Mouse (Mus musculus): ENCODE results near the gene Pced1b. TPM values are rescaled to one million over a fixed set of nuclear protein-coding genes. Genes with fewer than 3 reads are reported as not detected.
A peak's percentile ranks its signal among the peaks of the same experiment; 100 is the strongest.

Pced1b gene
- polyA plus RNA-seq, 1 experiment = 24.8 TPM

- H3K4me1 ChIP-seq (ENCODE audit: control insufficient read depth, insufficient read depth, low read length) = no peaks in the 10 kb centered on the region
- TF ChIP-seq CTCF (IDR thresholded peaks at IDR 0.05; ENCODE audit: insufficient read depth, low read length) (no peak), POLR2A (IDR thresholded peaks at IDR 0.05; ENCODE audit: borderline replicate concordance, extremely low read depth, low read depth, low read length) (no peak)
- WGBS = 79% methylated on average over 11 of the region's 11 CpGs
- no peak overlapping the region for H3K4me3 ChIP-seq (replicated peaks; ENCODE audit: extremely low read depth, low read depth, low read length)
- no peak for DNase-seq
These were observed 17.3 kb upstream of the Pced1b start for GRCm38 (mm10) chr15:97229494-97230077.

GRCm38 (mm10) chr15:97234076-97234475, 12.8 kb upstream of the Pced1b start:
- TF ChIP-seq POLR2A (IDR thresholded peaks at IDR 0.05; ENCODE audit: borderline replicate concordance, extremely low read depth, low read depth, low read length) (no peak), CTCF (IDR thresholded peaks at IDR 0.05; ENCODE audit: insufficient read depth, low read length) (no peak)
- 90% methylated on average over 6 of the region's 6 CpGs for WGBS
- no peak for DNase-seq
- Histone ChIP-seq H3K4me3 (replicated peaks; ENCODE audit: extremely low read depth, low read depth, low read length) (no peak overlapping the region), H3K4me1 (ENCODE audit: control insufficient read depth, insufficient read depth, low read length) (no peaks in the 10 kb centered on the region; the same call in 1 of the 2 replicates)

DNA sequence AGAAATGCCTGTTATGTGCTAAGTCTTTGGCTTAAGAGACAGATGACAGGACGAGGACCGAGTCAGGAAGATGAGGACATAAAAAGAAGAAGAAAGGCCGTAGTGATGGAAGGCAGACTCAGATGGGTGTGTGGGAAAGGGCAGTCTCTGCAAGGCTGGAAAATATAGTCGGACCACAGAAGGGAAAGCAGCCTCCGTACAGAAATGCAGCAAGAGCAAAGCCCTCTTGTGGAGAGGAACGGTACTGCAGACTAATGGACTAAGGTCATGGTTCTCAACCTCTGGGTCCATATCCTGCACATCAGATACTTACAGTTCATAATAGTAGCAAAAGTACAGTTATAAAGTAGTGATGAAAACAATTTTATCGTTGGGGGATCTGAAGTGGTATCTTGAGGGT, 11.7 kb upstream of the Pced1b start:
- no peak for TF ChIP-seq POLR2A (IDR thresholded peaks at IDR 0.05; ENCODE audit: borderline replicate concordance, extremely low read depth, low read depth, low read length)
- TF ChIP-seq CTCF (IDR thresholded peaks at IDR 0.05; ENCODE audit: insufficient read depth, low read length) = peak; percentile 77
- DNase-seq = peak; percentile 50
- WGBS = 24% methylated on average over 7 of the region's 7 CpGs
- no peak overlapping the region for H3K4me3 ChIP-seq (replicated peaks; ENCODE audit: extremely low read depth, low read depth, low read length)
- H3K4me1 ChIP-seq (ENCODE audit: control insufficient read depth, insufficient read depth, low read length) = no peaks in the 10 kb centered on the region; the same call in 1 of the 2 replicates

DNA sequence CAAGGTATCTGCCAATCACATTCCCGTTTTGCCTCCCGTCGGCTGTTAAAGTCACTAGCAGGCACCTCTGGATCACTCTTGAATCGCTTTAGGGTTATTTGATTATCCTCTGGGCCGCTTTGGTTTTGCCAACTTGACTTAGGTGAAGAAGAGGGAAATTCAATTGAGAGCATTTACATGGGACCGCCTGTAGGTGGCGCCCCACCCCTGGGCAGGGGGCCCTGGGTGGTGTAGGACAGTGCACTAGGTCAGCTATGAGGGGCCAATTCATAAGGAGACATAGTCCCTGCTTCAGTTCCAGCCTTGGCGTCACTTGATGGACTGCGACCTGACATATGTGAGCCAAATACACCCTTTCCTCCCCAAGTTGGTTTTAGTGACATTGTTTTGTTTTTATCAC, 10.0 kb upstream of the Pced1b start:
- Histone ChIP-seq H3K4me1 (ENCODE audit: control insufficient read depth, insufficient read depth, low read length) (no peaks in the 10 kb centered on the region; the same call in 1 of the 2 replicates), H3K4me3 (replicated peaks; ENCODE audit: extremely low read depth, low read depth, low read length) (no peak overlapping the region)
- peak; percentile 56 for DNase-seq
- 33% methylated on average over 9 of the region's 9 CpGs for WGBS
- TF ChIP-seq POLR2A (IDR thresholded peaks at IDR 0.05; ENCODE audit: borderline replicate concordance, extremely low read depth, low read depth, low read length) (no peak), CTCF (IDR thresholded peaks at IDR 0.05; ENCODE audit: insufficient read depth, low read length) (peak; percentile 79)

DNA sequence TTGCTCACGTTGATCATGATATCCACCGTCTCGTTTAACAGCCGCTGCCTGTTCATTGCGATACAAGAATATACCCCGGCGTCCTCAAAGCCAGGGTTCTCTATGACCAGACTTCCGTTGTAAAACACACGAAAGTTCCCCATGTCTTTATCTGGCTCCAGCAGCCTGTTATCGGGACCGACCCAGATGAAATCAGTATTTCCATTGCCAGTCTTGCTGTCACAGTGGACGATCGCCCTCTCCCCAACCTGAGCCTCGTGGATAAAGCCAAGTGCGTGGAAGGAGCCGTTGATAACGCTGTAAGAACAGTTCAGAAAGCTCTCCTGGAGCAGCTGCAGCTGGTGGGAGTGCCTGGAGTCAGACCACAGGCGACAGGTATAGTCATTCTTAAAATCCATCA, 1.5 kb upstream of the Pced1b start:
- WGBS = 73% methylated on average over 18 of the region's 18 CpGs

GRCm38 (mm10) chr15:97246256-97246655, 651 bp upstream of the Pced1b start:
- no peak for DNase-seq
- TF ChIP-seq CTCF (IDR thresholded peaks at IDR 0.05; ENCODE audit: insufficient read depth, low read length) (no peak), POLR2A (IDR thresholded peaks at IDR 0.05; ENCODE audit: borderline replicate concordance, extremely low read depth, low read depth, low read length) (no peak)
- 32% methylated on average over 14 of the region's 14 CpGs for WGBS
- H3K4me3 ChIP-seq (replicated peaks; ENCODE audit: extremely low read depth, low read depth, low read length) = no peak overlapping the region
- H3K4me1 ChIP-seq (ENCODE audit: control insufficient read depth, insufficient read depth, low read length) = peaks cover 2% of the 10 kb centered on the region; the same call in 1 of the 2 replicates

More for the DNA sequence above, 1.5 kb upstream of the Pced1b start:
- DNase-seq = no peak
- no peak for TF ChIP-seq CTCF (IDR thresholded peaks at IDR 0.05; ENCODE audit: insufficient read depth, low read length)
- H3K4me3 ChIP-seq (replicated peaks; ENCODE audit: extremely low read depth, low read depth, low read length) = peak overlapping the region; percentile 2
- peaks cover 2% of the 10 kb centered on the region; the same call in 1 of the 2 replicates for H3K4me1 ChIP-seq (ENCODE audit: control insufficient read depth, insufficient read depth, low read length)

GRCm38 (mm10) chr15:97247791-97248161, 869 bp downstream of the Pced1b start:
- under 1% methylated on average over 14 of the region's 14 CpGs for WGBS
- H3K4me3 ChIP-seq (replicated peaks; ENCODE audit: extremely low read depth, low read depth, low read length) = peak overlapping the region; percentile 89
- TF ChIP-seq POLR2A (IDR thresholded peaks at IDR 0.05; ENCODE audit: borderline replicate concordance, extremely low read depth, low read depth, low read length) = no peak
- TF ChIP-seq CTCF (IDR thresholded peaks at IDR 0.05; ENCODE audit: insufficient read depth, low read length) = 0 out of 2 replicates have a peak, but pooled peaks have one; percentile 4
- peak; percentile 57 for DNase-seq
- H3K4me1 ChIP-seq (ENCODE audit: control insufficient read depth, insufficient read depth, low read length) = peaks cover 2% of the 10 kb centered on the region; the same call in 1 of the 2 replicates

DNA sequence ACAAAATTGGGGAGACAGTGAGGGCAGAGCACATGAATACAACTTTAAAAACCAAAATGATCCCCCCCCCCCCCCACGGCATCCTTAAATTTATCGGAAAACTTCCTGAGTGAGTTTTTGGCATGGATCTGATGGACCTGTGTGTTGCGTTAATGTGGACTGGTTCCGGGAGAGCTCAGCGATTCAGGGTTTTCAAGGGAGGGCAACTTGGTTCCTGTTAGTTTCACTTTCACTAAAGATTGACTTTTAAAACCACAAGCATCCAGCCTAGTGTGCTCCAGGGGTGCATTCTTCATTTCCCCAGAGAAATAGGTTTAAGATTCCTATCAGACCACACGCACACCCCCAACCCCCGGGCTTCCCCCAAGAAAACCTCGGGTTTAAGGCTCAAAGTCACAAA, 1.4 kb downstream of the Pced1b start:
- peak; percentile 36 for DNase-seq
- no peak for TF ChIP-seq POLR2A (IDR thresholded peaks at IDR 0.05; ENCODE audit: borderline replicate concordance, extremely low read depth, low read depth, low read length)
- no peak for TF ChIP-seq CTCF (IDR thresholded peaks at IDR 0.05; ENCODE audit: insufficient read depth, low read length)
- 6% methylated on average over 8 of the region's 8 CpGs for WGBS

DNA sequence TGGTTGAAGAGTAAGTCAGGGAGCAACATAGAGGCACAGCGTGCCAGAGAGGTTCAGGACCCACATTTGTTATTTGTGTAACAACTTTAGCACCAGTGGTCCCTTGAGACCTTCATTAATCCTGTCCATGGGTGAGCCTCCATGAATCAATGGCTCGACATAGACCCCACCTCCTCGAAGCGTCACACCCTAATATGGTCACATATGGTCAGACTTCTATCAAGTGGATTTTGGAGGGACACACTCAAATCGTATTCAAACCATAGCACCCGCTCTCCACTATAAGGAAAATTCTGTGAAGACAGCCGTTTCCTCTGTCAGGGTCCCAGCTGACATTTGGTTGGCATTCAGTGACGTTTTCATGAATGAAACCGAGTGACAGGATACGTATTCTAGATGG, 2.4 kb downstream of the Pced1b start:
- WGBS = 85% methylated on average over 10 of the region's 10 CpGs
- peaks cover 5% of the 10 kb centered on the region for H3K4me1 ChIP-seq (ENCODE audit: control insufficient read depth, insufficient read depth, low read length)
- no peak for TF ChIP-seq CTCF (IDR thresholded peaks at IDR 0.05; ENCODE audit: insufficient read depth, low read length)
- no peak for TF ChIP-seq POLR2A (IDR thresholded peaks at IDR 0.05; ENCODE audit: borderline replicate concordance, extremely low read depth, low read depth, low read length)

More for the DNA sequence above, 1.4 kb downstream of the Pced1b start:
- Histone ChIP-seq H3K4me1 (ENCODE audit: control insufficient read depth, insufficient read depth, low read length) (peaks cover 2% of the 10 kb centered on the region; the same call in 1 of the 2 replicates), H3K4me3 (replicated peaks; ENCODE audit: extremely low read depth, low read depth, low read length) (peak overlapping the region; percentile 89)

GRCm38 (mm10) chr15:97252493-97253034, 5.7 kb downstream of the Pced1b start:
- Histone ChIP-seq H3K4me3 (replicated peaks; ENCODE audit: extremely low read depth, low read depth, low read length) (no peak overlapping the region), H3K4me1 (ENCODE audit: control insufficient read depth, insufficient read depth, low read length) (peaks cover 15% of the 10 kb centered on the region)
- DNase-seq = no peak
- 65% methylated on average over 8 of the region's 8 CpGs for WGBS
- TF ChIP-seq CTCF (IDR thresholded peaks at IDR 0.05; ENCODE audit: insufficient read depth, low read length) (no peak), POLR2A (IDR thresholded peaks at IDR 0.05; ENCODE audit: borderline replicate concordance, extremely low read depth, low read depth, low read length) (no peak)

More for the DNA sequence above, 2.4 kb downstream of the Pced1b start:
- no peak overlapping the region for H3K4me3 ChIP-seq (replicated peaks; ENCODE audit: extremely low read depth, low read depth, low read length)
- DNase-seq = no peak
